ENCODE assay signal across 26 mouse cellular contexts in genomic region chr2:106162681-106163080, GRCm38 (mm10).
DNase-seq lines count a peak whose midpoint lies in the region; ATAC-seq and TF ChIP-seq lines count a peak whose summit lies in the region.
"Had no signal": no experiment of that assay in that cellular context is flagged by ENCODE, and none has a peak within 500 bp of the region (broad histone marks: within the 10 kb centered on the region; RNA-seq: fewer than 3 reads in every experiment).

No protein-coding gene starts in this region.

- no peak for TF ChIP-seq CTCF in CH12.LX (conservative IDR thresholded peaks at IDR 0.05 in 1 of 2, IDR thresholded peaks at IDR 0.05 in 1 of 2; ENCODE audit: low read depth in 2 of 2, low read length in 2 of 2)

- H3K9me3 ChIP-seq in embryonic facial prominence, embryonic 14.5 days (ENCODE audit: control insufficient read depth, low read length) = no peaks in the 10 kb centered on the region
- H3K9me3 ChIP-seq in embryonic facial prominence, embryonic 10.5 days = no peaks in the 10 kb centered on the region
- no peaks in the 10 kb centered on the region for H3K9me3 ChIP-seq in CH12.LX (replicated peaks; ENCODE audit: low read length)
- H3K9me3 ChIP-seq: embryonic facial prominence, embryonic 12.5 days; forebrain, embryonic 12.5 days; forebrain, embryonic 15.5 days; heart, embryonic 10.5 days; heart, embryonic 13.5 days; hindbrain, embryonic 13.5 days; intestine, embryonic 15.5 days had no signal

- H3K9ac ChIP-seq in embryonic facial prominence, embryonic 14.5 days (ENCODE audit: low read depth, low read length) = no peak overlapping the region
- H3K9ac ChIP-seq in CH12.LX (ENCODE audit: insufficient read depth, low read depth) = no peak overlapping the region
- H3K9ac ChIP-seq: embryonic facial prominence, embryonic 12.5 days; forebrain, embryonic 12.5 days; forebrain, embryonic 15.5 days; heart, embryonic 13.5 days; hindbrain, embryonic 13.5 days; intestine, embryonic 15.5 days had no signal

- H3K36me3 ChIP-seq in embryonic facial prominence, embryonic 14.5 days (ENCODE audit: control insufficient read depth, insufficient read depth, low read length) = no peaks in the 10 kb centered on the region
- no peaks in the 10 kb centered on the region for H3K36me3 ChIP-seq in embryonic facial prominence, embryonic 10.5 days (replicated peaks)
- no peaks in the 10 kb centered on the region for H3K36me3 ChIP-seq in CH12.LX (replicated peaks in 1 of 2; ENCODE audit: control insufficient read depth in 1 of 2, insufficient read depth in 1 of 2, low read length in 1 of 2)
- H3K36me3 ChIP-seq: embryonic facial prominence, embryonic 12.5 days; forebrain, embryonic 12.5 days; forebrain, embryonic 15.5 days; heart, embryonic 10.5 days; heart, embryonic 13.5 days; hindbrain, embryonic 13.5 days; intestine, embryonic 15.5 days had no signal

- 73% methylated on average over 4 of the region's 4 CpGs for WGBS in embryonic facial prominence, embryonic 14.5 days
- WGBS in embryonic facial prominence, embryonic 10.5 days = 78% methylated on average over 4 of the region's 4 CpGs

- no peak for ATAC-seq in embryonic facial prominence, embryonic 14.5 days (ENCODE audit: low read depth)
- ATAC-seq: CD4-positive, CD25-positive, alpha-beta regulatory T cell, adult 4 months; forebrain, embryonic 15.5 days; hindbrain, embryonic 16.5 days; intestine, embryonic 15.5 days; Patski had no signal

- dilution Hi-C loops in CH12.LX (cut with MboI; ENCODE audit: extremely low pct_ligation_motif_present, extremely low pct_unique_long_range_greater_than_20kb, low sequenced_read_pairs) = no loop called here

- no peak for TF ChIP-seq RAD21 in CH12.LX (IDR thresholded peaks at IDR 0.05; ENCODE audit: low read depth, low read length)

- H3K4me3 ChIP-seq in embryonic facial prominence, embryonic 14.5 days (ENCODE audit: low read depth, low read length) = no peak overlapping the region
- H3K4me3 ChIP-seq in embryonic facial prominence, embryonic 10.5 days = no peak overlapping the region
- H3K4me3 ChIP-seq in CH12.LX (replicated peaks in 1 of 3; ENCODE audit: low read depth in 2 of 3, low read length in 2 of 3, poor library complexity in 1 of 3) = no peak overlapping the region
- H3K4me3 ChIP-seq: embryonic facial prominence, embryonic 12.5 days; erythroblast, embryonic 14.5 days; forebrain, embryonic 12.5 days; forebrain, embryonic 15.5 days; heart, adult 2 months; heart, embryonic 10.5 days; heart, embryonic 13.5 days; hindbrain, embryonic 13.5 days; intestine, embryonic 15.5 days had no signal

- no peaks in the 10 kb centered on the region for H3K79me2 ChIP-seq in CH12.LX (replicated peaks; ENCODE audit: control insufficient read depth, extremely low read depth, insufficient read depth, poor library complexity, severe bottlenecking)

- intact Hi-C loops in heart, postnatal 14 days (cut with DNase I) = no loop called here

- no peaks in the 10 kb centered on the region for H3K4me1 ChIP-seq in embryonic facial prominence, embryonic 14.5 days (ENCODE audit: control insufficient read depth, insufficient read depth, low read length)
- no peaks in the 10 kb centered on the region for H3K4me1 ChIP-seq in embryonic facial prominence, embryonic 10.5 days
- peaks cover 0 to 5% of the 10 kb centered on the region in 2 experiments; a peak in 1 of 4 replicates for H3K4me1 ChIP-seq in CH12.LX (ENCODE audit: control insufficient read depth in 1 of 2, insufficient read depth in 2 of 2)
- H3K4me1 ChIP-seq: embryonic facial prominence, embryonic 12.5 days; forebrain, embryonic 15.5 days; heart, embryonic 10.5 days; hindbrain, embryonic 13.5 days; intestine, embryonic 15.5 days had no signal

- TF ChIP-seq EP300 in CH12.LX (IDR thresholded peaks at IDR 0.05; ENCODE audit: low read length) = no peak

- no peaks in the 10 kb centered on the region for H3K27me3 ChIP-seq in embryonic facial prominence, embryonic 14.5 days (replicated peaks; ENCODE audit: control insufficient read depth, insufficient read depth, low read length)
- no peaks in the 10 kb centered on the region for H3K27me3 ChIP-seq in embryonic facial prominence, embryonic 10.5 days (replicated peaks; ENCODE audit: low read depth, poor library complexity, severe bottlenecking)
- H3K27me3 ChIP-seq in CH12.LX (replicated peaks) = no peaks in the 10 kb centered on the region
- H3K27me3 ChIP-seq: embryonic facial prominence, embryonic 12.5 days; forebrain, embryonic 12.5 days; forebrain, embryonic 15.5 days; heart, embryonic 13.5 days; hindbrain, embryonic 13.5 days; intestine, embryonic 15.5 days had no signal

- in situ Hi-C loops in CH12.LX (cut with MboI; ENCODE audit: low pct_ligation_motif_present, low pct_unique_long_range_greater_than_20kb, low sequenced_read_pairs) = no loop called here

- no peak for TF ChIP-seq POLR2A in CH12.LX (IDR thresholded peaks at IDR 0.05; ENCODE audit: low read depth, low read length)

- no peak overlapping the region for H3K4me2 ChIP-seq in embryonic facial prominence, embryonic 14.5 days (ENCODE audit: low read depth, low read length)
- no peak overlapping the region; the same call in 1 of the 2 replicates for H3K4me2 ChIP-seq in CH12.LX (ENCODE audit: insufficient read depth, low read depth, poor library complexity, severe bottlenecking)
- H3K4me2 ChIP-seq: embryonic facial prominence, embryonic 12.5 days; forebrain, embryonic 12.5 days; forebrain, embryonic 15.5 days; heart, embryonic 13.5 days; hindbrain, embryonic 13.5 days; intestine, embryonic 15.5 days had no signal

- DNase-seq in embryonic facial prominence, embryonic 14.5 days (ENCODE audit: low spot score) = peak; percentile 23
- no peak for DNase-seq in embryonic facial prominence, embryonic 10.5 days (ENCODE audit: low spot score)
- DNase-seq in CH12.LX (ENCODE audit: extremely low read depth) = peak; percentile 6
- peak; percentile 94 for DNase-seq in retina, embryonic 14.5 days (ENCODE audit: low spot score)
- no peak for DNase-seq in natural killer cell, adult 2 months (ENCODE audit: low spot score in 2 of 2)
- DNase-seq in heart, postnatal 14 days = no peak
- DNase-seq: adrenal gland, postnatal 10 days; cerebellum, adult 11 months; cerebellum, adult 2 months; cerebellum, adult 9-11 months; cerebellum, postnatal 25 days; gastrocnemius, postnatal 10 days; gastrocnemius, postnatal 36 days; heart, adult 2 months; kidney, adult 11 months had no signal

- H3K27ac ChIP-seq in embryonic facial prominence, embryonic 14.5 days (replicated peaks; ENCODE audit: low read depth, low read length) = no peak overlapping the region
- H3K27ac ChIP-seq in embryonic facial prominence, embryonic 10.5 days (replicated peaks) = no peak overlapping the region
- no peak overlapping the region for H3K27ac ChIP-seq in CH12.LX (ENCODE audit: insufficient read depth, low read depth)
- H3K27ac ChIP-seq: embryonic facial prominence, embryonic 12.5 days; forebrain, embryonic 12.5 days; forebrain, embryonic 15.5 days; heart, adult 2 months; heart, embryonic 10.5 days; heart, embryonic 13.5 days; hindbrain, embryonic 13.5 days; intestine, embryonic 15.5 days had no signal

TF ChIP-seq in CH12.LX, 34 proteins besides CTCF, POLR2A, EP300 and RAD21:
- TF ChIP-seq RCOR1 (conservative IDR thresholded peaks at IDR 0.05; ENCODE audit: low read depth, low read length) (no peak), MXI1 (IDR thresholded peaks at IDR 0.05; ENCODE audit: low read depth, low read length) (no peak), ZC3H11A (IDR thresholded peaks at IDR 0.05; ENCODE audit: low read depth, low read length) (no peak), JUND (conservative IDR thresholded peaks at IDR 0.05; ENCODE audit: low read depth, low read length) (no peak), HCFC1 (IDR thresholded peaks at IDR 0.05; ENCODE audit: low read depth, low read length) (no peak), NELFE (IDR thresholded peaks at IDR 0.05; ENCODE audit: low read depth, low read length) (no peak), MEF2A (IDR thresholded peaks at IDR 0.05; ENCODE audit: borderline replicate concordance, low read depth, low read length) (no peak), NRF1 (IDR thresholded peaks at IDR 0.05; ENCODE audit: low read depth, low read length) (no peak), KAT2A (IDR thresholded peaks at IDR 0.05; ENCODE audit: insufficient replicate concordance, low read length) (no peak), MAX (IDR thresholded peaks at IDR 0.05; ENCODE audit: low read length) (no peak), USF2 (conservative IDR thresholded peaks at IDR 0.05; ENCODE audit: low read depth, low read length) (no peak), ELF1 (IDR thresholded peaks at IDR 0.05; ENCODE audit: low read depth, low read length) (no peak), BHLHE40 (IDR thresholded peaks at IDR 0.05; ENCODE audit: low read depth, low read length) (no peak), IRF4 (IDR thresholded peaks at IDR 0.05; ENCODE audit: low read depth, low read length) (no peak), SIN3A (IDR thresholded peaks at IDR 0.05; ENCODE audit: low read length) (no peak), MYC (IDR thresholded peaks at IDR 0.05; ENCODE audit: low read depth, low read length) (no peak), ZMIZ1 (IDR thresholded peaks at IDR 0.05; ENCODE audit: low read depth, low read length) (no peak), MAZ (IDR thresholded peaks at IDR 0.05; ENCODE audit: low read depth, low read length) (no peak), POLR2AphosphoS2 (IDR thresholded peaks at IDR 0.05; ENCODE audit: low read depth, low read length) (no peak)

Comparison
In these comparisons a context has a peak if more than half of its experiments do, and no peak if none do; other contexts are left out.
1. DNase-seq: peak in embryonic facial prominence, embryonic 14.5 days (single experiment), CH12.LX (single experiment) and retina, embryonic 14.5 days (single experiment); none in embryonic facial prominence, embryonic 10.5 days (single experiment), natural killer cell, adult 2 months (0 of 2) and heart, postnatal 14 days (0 of 2).